Mouse (Mus musculus): ENCODE measurements around the gene Gins1.

GRCm38 (mm10) chr2:150948786-150949185, 43.6 kb downstream of the Gins1 start:
- no peak for TF ChIP-seq CTCF (IDR thresholded peaks at IDR 0.05; ENCODE audit: borderline replicate concordance, extremely low read depth, insufficient read depth, insufficient read length)
- TF ChIP-seq POLR2A (IDR thresholded peaks at IDR 0.05; ENCODE audit: borderline replicate concordance, extremely low read depth, insufficient read depth, insufficient read length, poor library complexity, severe bottlenecking) = no peak
